Mouse (Mus musculus): ENCODE results near the gene Vps37d.
A peak's percentile ranks its signal among the peaks of the same experiment; 100 is the strongest.

Gene Vps37d

GRCm38 (mm10) chr5:135077564-135078481 lies at the start of gene Vps37d:
Vps37d (minus strand) TSS chr5:135078266.
- peak; percentile 84 for ATAC-seq (ENCODE audit: low TSS enrichment)

- ATAC-seq (ENCODE audit: low TSS enrichment), result no peak
These were observed 49.6 kb upstream of the Vps37d start for GRCm38 (mm10) chr5:135127669-135128068.

- ATAC-seq (ENCODE audit: low TSS enrichment), result no peak
These were observed 48.1 kb upstream of the Vps37d start for GRCm38 (mm10) chr5:135126121-135126520.

- ATAC-seq (ENCODE audit: low TSS enrichment), result no peak
These were observed 42.7 kb upstream of the Vps37d start for GRCm38 (mm10) chr5:135120753-135121152.

DNA sequence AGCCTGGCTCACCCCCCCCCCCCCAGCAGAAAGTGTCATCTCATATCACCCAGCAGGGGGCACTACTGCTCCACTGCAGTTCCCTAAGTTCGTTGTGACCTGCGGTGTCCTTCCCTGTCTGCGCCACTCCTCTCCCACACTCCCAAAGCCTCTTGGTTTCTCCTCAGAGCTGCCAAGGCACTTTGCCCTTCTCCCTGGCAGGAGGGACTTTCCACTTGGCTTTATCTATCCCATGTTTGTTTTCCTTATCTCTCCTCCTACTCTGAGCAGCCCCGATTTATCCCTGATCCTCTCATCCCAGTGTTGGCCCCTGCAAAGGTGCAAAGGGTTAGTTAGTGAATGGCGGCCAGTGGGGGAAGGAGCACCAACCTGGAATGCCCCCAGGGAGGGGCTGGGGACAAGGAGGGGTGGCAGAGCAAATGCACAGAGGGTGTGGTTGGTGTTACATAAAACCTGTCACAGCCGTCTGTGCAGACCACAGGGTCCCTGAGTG lies 40.6 kb upstream of the Vps37d start:
- peak; percentile 57; the same call in 1 of the 2 replicates for ATAC-seq (ENCODE audit: low TSS enrichment)

- ATAC-seq (ENCODE audit: low TSS enrichment), result no peak
These were observed 37.2 kb upstream of the Vps37d start for GRCm38 (mm10) chr5:135115241-135115640.

- no peak for ATAC-seq (ENCODE audit: low TSS enrichment)
These were observed 35.7 kb upstream of the Vps37d start for GRCm38 (mm10) chr5:135113782-135114181.

DNA sequence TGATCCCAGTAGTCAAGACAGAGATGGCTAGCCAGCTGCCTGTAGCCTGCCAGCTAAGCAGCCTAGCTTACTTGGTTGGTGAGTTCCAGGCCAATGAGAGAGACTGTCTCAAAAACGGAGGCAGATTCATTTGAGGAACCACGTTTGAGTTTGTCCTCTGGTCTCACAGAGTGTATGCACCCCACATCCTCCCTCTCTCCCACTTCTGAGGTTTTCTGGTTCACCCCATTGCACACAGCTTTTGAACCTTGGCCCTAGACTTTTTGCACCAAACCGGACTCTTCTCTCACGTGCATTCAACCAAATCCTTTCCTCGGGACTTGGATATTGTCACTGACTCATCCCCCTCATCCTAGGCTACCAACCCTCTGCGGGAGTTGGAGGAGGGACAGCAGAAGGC lies 31.9 kb upstream of the Vps37d start:
- ATAC-seq (ENCODE audit: low TSS enrichment), result no peak

- ATAC-seq (ENCODE audit: low TSS enrichment), result no peak
These were observed 31.4 kb upstream of the Vps37d start for GRCm38 (mm10) chr5:135109426-135109825.

GRCm38 (mm10) chr5:135109017-135109416 lies 31.0 kb upstream of the Vps37d start:
- no peak for ATAC-seq (ENCODE audit: low TSS enrichment)

DNA sequence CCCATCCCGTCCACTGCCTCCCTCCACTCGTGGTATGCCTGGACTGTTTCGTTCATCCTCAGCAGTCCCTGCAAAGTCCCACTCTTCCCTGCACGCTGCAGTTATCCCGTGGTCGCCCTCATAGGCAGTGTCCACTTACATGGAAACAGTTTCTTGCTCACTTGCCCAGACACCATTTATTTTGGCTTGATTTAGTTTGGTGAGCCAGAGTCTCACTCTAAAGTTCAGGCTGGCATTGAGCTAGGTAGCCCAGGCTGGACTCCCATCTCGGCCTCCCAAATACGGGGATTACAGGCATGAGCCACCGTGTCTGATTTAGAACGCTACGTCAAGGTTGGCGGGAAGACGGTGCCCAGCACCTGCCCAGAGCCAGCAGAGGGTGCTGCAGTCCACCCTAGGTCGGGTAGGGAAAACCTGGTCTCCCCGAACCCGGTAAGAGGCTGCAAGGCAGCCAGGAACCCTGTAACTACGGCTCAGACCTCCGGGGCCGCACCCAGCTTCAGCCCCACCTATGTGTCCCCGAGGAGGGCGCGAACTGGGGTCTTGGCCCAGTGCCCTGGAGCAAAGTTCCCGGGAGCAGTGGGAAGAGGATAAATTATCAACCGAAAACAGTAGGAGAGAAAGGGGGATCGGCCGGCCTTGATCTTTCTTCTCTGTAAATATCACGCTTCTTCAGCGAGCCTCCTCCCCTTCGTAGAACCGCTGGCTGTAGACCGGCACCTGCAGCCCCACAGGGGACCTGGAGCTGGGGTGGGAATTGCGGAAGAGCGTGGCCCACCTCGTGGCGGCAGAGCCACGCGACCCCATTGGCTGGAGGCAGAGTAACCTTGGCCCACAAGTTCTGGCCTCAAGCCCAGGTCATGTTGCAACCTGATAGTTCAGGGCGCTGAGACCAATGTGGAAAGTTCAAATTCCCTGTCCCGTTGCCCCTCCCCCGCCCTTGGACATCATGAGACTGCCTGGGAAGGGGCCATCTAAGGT lies 29.7 kb upstream of the Vps37d start:
- no peak; the same call in 1 of the 2 replicates for ATAC-seq (ENCODE audit: low TSS enrichment)

DNA sequence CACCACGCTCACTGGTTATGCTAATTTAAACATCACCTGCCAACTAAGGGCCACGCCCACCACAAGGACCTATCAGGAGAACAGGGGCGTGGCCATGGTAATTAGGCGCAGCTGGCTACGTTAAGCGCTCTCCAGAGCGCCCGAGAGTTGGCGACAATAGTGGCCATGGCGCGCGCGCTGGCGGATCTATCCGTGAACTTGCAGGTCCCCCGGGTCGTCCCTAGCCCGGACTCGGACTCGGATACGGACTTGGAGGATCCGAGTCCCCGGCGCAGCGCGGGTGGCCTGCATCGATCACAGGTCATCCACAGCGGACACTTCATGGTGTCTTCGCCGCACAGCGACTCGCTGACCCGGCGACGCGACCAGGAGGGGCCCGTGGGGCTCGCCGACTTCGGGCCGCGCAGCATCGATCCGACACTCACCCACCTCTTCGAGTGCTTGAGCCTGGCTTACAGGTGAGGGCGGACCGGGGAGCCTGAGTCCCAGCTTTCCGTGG lies 28.7 kb upstream of the Vps37d start:
- no peak for ATAC-seq (ENCODE audit: low TSS enrichment)

GRCm38 (mm10) chr5:135103999-135104660 lies 26.1 kb upstream of the Vps37d start:
- ATAC-seq (ENCODE audit: low TSS enrichment), result no peak

- no peak for ATAC-seq (ENCODE audit: low TSS enrichment)
These were observed 22.9 kb upstream of the Vps37d start for GRCm38 (mm10) chr5:135100981-135101380.

GRCm38 (mm10) chr5:135089653-135090052 lies 11.6 kb upstream of the Vps37d start, which contains the start of gene Mlxipl:
Mlxipl (plus strand) TSS chr5:135089890.
- ATAC-seq (ENCODE audit: low TSS enrichment), result no peak

DNA sequence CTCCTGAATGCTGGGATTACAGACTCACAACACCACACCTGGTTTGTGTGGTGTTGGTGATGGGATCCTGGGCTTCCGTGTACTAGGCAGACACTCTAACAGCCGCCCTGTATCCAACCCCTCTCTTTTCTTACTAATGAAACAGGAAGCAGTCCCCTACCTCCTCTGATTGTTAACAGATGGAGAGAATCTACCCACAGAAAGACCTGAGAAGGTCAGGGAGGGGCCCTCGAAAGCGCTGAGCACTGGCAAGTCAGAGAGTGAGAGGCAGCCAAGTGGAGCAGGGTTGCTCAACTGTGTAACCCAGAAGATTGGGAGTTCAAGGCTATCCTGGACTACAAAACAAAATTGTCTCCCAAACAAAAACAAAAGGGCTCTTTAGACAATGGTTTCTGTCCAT lies 8.8 kb upstream of the Vps37d start:
- ATAC-seq (ENCODE audit: low TSS enrichment), result no peak

GRCm38 (mm10) chr5:135080539-135080938 lies 2.5 kb upstream of the Vps37d start:
- ATAC-seq (ENCODE audit: low TSS enrichment), result no peak

- no peak for ATAC-seq (ENCODE audit: low TSS enrichment)
These were observed 1.5 kb upstream of the Vps37d start for GRCm38 (mm10) chr5:135079578-135079977.

DNA sequence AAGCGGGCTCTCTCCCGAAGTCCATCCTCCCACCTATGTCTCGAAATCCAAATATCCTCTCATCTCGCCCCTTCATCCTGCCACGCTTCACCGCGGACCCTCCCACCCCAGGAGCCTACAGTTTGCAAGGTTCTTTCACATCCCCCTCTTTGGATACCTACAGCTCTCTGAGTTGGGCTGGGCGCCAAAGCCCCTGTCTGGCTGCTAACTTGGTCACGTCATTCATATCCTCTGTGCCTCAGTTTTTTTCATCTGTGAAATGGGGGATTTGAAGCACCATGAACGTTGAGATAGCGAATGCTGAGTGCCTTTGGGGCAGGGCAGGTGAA lies 380 bp upstream of the Vps37d start:
- ATAC-seq (ENCODE audit: low TSS enrichment), result no peak; the same call in 1 of the 2 replicates

DNA sequence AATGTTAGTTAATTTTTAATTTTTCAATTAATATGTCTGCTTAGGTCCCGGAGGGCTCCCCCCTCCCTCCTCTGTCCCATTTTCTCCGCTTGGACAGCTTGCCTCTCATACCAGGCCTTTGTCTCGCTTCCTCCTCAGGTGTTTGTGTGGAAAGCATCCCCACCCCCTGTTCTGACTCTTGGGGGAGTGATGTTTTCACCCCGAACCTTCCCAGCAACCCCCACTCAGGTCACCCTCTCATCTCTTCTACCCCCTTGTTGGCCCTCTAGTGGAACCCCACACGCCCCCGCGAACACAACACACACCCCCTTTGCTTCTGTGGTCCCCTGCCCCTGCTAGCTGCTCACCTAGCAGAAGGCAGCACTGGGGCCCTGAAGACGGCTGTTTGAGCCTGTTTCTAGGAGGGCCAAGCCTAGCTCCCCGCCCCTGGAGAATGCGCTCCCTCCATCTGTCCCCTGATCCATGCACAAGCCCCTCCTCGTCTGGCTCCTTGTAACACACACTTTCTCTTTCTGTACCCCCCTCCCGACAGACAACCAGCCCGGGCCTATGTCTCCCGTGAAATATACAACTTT lies 1.0 kb downstream of the Vps37d start:
- ATAC-seq (ENCODE audit: low TSS enrichment), result peak; percentile 24; the same call in 1 of the 2 replicates

DNA sequence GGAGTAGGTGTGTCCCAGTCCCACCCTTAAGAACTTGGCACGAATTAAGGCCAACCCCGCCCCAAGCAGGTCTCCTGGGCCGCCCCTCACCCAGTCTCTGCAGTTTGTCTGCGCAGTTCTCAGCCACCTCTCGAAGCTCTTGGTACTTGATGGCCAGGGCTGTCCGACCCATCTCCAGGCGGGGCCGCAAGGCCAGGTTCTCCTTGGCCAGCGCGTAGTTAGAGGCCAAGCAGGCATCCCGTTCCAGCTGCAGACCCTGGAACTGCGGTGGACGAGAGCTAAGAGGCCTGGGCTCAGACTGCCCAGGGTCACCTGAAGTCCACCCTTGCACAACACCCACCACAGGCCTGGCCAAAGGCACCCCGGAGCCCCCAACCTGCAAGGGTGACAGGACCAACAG lies 1.7 kb downstream of the Vps37d start:
- no peak for ATAC-seq (ENCODE audit: low TSS enrichment)
